Mouse (Mus musculus): Measurements from ENCODE around the gene Stra8. TPM values are rescaled to one million over a fixed set of nuclear protein-coding genes. Genes with fewer than 3 reads are reported as not detected.
A peak's percentile ranks its signal among the peaks of the same experiment; 100 is the strongest.

Stra8 gene
- polyA plus RNA-seq, 1 experiment: not detected

DNA sequence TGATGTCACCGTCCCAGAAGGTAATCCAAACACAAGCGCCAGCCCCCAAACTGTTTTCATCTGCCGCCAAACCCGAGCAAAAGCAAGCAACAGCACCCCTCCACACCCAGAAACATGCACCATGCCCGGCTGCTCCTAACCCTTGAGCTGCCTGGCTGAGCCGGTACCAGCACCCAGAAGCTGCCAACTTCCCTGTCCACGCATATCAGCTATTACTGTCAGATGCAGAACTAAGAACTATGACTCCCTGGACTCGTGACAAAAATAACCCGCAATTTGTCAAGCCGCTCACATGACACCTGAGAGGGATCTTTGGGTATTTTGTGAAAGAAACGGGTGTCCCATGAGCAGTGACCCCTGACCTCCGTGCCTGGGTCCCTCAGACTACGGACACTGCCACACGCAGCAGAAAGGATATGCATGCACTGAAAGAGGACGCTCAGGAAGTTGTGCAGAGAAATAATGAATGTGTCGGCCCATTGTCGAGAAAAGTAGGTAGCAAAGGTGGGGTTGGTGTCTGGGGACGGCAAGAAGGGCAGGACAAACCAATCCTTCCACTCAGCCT, 12.2 kb upstream of the Stra8 start:
- Histone ChIP-seq H3K4me3 (ENCODE audit: low read depth, low read length) (no peak overlapping the region), H3K27me3 (ENCODE audit: control insufficient read depth, insufficient read depth, low read length) (no peaks in the 10 kb centered on the region), H3K36me3 (ENCODE audit: control insufficient read depth, insufficient read depth, low read length) (peaks cover 5% of the 10 kb centered on the region; the same call in 1 of the 2 replicates), H3K4me1 (ENCODE audit: control insufficient read depth, insufficient read depth, insufficient read length, low read length) (no peaks in the 10 kb centered on the region; the same call in none of the 2 replicates), H3K27ac (ENCODE audit: insufficient read depth, low read depth, low read length) (no peak overlapping the region)
- TF ChIP-seq POLR2A (IDR thresholded peaks at IDR 0.05; ENCODE audit: low read depth, low read length) (no peak), CTCF (IDR thresholded peaks at IDR 0.05; ENCODE audit: extremely low read depth, insufficient read length, insufficient replicate concordance, low read depth, low read length) (no peak)
- WGBS: 82% methylated on average over 18 of the region's 18 CpGs

DNA sequence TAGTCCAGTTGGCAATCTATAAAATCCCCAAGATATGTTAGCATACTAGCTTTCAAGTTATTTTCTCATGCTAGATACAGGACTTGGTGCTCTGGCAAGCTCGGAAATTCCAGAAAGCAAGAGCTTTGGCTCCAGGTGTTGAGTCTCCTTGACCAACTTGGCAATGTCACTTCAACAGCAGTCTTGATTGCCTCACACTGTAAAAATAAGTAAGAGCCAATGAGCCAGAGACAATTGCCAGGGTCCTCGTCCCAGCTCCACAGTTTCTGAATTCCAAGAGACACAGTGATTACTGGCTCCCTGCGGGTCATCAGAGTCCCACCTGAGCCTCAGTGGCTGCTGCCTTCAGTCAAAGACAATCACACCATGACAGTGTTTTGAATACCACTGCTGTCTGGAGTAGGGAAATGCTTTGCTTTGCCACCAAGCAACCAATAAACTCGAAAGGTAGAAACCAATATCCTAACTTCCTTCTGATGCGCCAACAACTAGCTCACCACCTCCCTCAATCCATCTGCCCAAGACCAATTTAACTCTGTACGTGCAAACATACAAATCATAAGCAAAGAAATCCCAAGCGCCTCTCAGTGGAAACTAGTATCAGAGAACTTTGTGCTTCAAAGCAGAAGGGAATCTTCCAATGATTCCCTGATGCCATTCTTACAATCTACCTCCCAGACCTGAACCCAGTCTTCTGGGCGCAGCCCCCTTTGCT, 10.2 kb upstream of the Stra8 start:
- peak overlapping the region; percentile 72 for H3K4me3 ChIP-seq (ENCODE audit: low read depth, low read length)
- H3K27ac ChIP-seq (ENCODE audit: insufficient read depth, low read depth, low read length): no peak overlapping the region
- peaks cover 3% of the 10 kb centered on the region; the same call in 1 of the 2 replicates for H3K36me3 ChIP-seq (ENCODE audit: control insufficient read depth, insufficient read depth, low read length)
- TF ChIP-seq POLR2A (IDR thresholded peaks at IDR 0.05; ENCODE audit: low read depth, low read length): no peak
- no peak for TF ChIP-seq CTCF (IDR thresholded peaks at IDR 0.05; ENCODE audit: extremely low read depth, insufficient read length, insufficient replicate concordance, low read depth, low read length)
- peaks cover 3% of the 10 kb centered on the region for H3K4me1 ChIP-seq (ENCODE audit: control insufficient read depth, insufficient read depth, insufficient read length, low read length)
- 44% methylated on average over 8 of the region's 8 CpGs for WGBS
- no peaks in the 10 kb centered on the region for H3K27me3 ChIP-seq (ENCODE audit: control insufficient read depth, insufficient read depth, low read length)

DNA sequence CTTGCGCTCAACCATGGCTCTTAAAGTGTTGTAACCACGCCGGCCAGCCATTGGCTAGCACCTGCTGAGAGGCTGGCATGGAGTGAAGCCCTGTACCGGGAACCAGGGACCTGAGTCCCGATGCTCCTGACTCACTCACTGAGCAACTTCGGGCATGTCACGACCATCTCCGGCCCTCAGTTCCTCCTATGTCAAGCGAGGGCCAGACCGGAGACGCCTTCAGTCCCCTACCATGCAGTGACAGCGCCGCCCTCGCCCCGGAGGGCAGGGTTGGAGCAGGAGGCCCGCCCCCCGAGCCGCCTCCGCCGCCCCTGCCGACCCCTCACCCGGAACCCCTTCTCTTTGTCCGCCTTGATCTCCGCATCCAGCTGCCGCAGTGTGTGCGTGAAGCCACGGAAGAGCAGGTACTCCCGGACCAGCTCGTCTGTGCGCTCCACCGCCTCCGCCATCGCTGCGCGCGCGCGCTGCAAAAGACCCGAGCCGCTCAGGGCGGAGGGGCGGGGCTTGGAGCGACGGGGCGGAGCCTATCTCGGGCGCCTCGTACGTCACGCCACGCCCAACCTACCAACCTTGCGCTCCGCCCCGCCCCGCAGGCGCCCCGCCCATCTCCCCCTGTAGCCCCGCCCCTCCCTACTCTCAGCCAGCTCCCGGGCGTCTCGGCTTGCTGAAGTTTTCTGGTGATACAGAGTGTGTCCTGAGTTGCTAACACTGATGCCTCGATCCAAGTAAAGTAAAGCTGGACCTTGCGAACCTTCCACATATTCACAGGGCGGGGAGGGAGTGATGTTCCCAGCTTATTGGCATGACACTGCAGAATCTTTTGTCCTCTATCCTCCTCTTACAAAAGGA, 9.4 kb upstream of the Stra8 start, which contains the start of gene Wdr91:
TSS of gene Wdr91 (minus strand) at position 506 of the 849 bp plus-strand sequence.
- Histone ChIP-seq H3K4me1 (ENCODE audit: control insufficient read depth, insufficient read depth, insufficient read length, low read length) (peaks cover 3% of the 10 kb centered on the region), H3K27me3 (ENCODE audit: control insufficient read depth, insufficient read depth, low read length) (no peaks in the 10 kb centered on the region), H3K27ac (ENCODE audit: insufficient read depth, low read depth, low read length) (no peak within 1 kb of the TSS), H3K4me3 (ENCODE audit: low read depth, low read length) (peak within 1 kb of the TSS; percentile 72), H3K36me3 (ENCODE audit: control insufficient read depth, insufficient read depth, low read length) (no peaks in the 10 kb centered on the region)
- WGBS: under 1% methylated on average over 64 of the region's 64 CpGs
- TF ChIP-seq CTCF (IDR thresholded peaks at IDR 0.05; ENCODE audit: extremely low read depth, insufficient read length, insufficient replicate concordance, low read depth, low read length): no peak

DNA sequence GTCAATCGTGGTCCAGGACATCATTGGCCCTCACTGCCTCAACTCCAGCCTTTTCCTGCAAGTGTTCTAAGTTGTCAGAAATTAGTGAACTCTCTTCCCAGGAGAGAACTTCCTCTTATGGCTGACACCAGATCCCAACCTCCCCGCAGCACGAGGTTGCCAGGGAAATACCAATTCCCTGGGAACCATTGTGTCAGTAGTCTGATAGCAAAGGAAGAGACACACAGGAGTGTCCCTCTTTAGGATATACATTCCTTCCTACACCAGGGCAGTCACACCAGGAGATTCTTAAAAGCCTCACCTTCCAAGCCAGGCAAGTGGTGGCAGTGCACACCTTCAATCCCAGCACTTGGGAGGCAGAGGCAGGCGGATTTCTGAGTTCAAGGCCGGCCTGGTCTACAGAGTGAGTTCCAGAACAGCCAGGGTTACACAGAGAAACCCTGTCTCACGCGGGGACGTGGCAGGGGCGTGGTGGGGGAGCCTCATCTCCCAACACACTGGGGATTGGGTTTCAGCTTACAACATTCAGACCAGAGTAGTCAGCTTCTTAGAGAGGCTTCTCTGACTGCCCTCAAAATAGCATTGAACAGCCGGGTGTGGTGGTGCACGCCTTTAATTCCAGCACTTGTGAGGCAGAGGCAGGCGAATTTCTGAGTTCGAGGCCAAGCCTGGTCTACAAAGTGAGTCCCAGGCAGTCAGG, 6.5 kb upstream of the Stra8 start:
- Histone ChIP-seq H3K4me1 (ENCODE audit: control insufficient read depth, insufficient read depth, insufficient read length, low read length) (peaks cover 3% of the 10 kb centered on the region), H3K36me3 (ENCODE audit: control insufficient read depth, insufficient read depth, low read length) (no peaks in the 10 kb centered on the region), H3K27me3 (ENCODE audit: control insufficient read depth, insufficient read depth, low read length) (no peaks in the 10 kb centered on the region), H3K4me3 (ENCODE audit: low read depth, low read length) (no peak overlapping the region), H3K27ac (ENCODE audit: insufficient read depth, low read depth, low read length) (no peak overlapping the region)
- WGBS: 62% methylated on average over 13 of the region's 13 CpGs
- TF ChIP-seq CTCF (IDR thresholded peaks at IDR 0.05; ENCODE audit: extremely low read depth, insufficient read length, insufficient replicate concordance, low read depth, low read length) (no peak), POLR2A (IDR thresholded peaks at IDR 0.05; ENCODE audit: low read depth, low read length) (no peak)

DNA sequence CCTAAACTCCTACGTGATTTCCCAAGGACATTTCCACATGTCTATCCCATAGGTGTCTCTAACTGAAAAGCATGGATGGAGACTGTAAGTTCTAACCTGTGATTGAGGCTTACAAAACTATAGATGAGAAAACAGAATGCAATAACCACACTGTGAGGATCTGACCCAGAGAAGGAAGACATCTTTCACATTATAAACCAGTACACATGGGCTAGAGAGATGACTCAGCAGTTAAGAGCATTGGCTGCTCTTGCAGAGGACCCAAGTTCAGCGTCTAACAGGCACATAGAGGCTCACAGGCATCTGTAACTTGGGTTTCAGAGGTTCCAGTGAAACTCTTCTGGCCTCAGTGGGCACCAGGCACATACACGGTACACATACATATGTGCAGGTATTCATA, 5.5 kb upstream of the Stra8 start:
- WGBS: 53% methylated on average over 3 of the region's 3 CpGs
- Histone ChIP-seq H3K4me1 (ENCODE audit: control insufficient read depth, insufficient read depth, insufficient read length, low read length) (peaks cover 3% of the 10 kb centered on the region), H3K27ac (ENCODE audit: insufficient read depth, low read depth, low read length) (no peak overlapping the region), H3K36me3 (ENCODE audit: control insufficient read depth, insufficient read depth, low read length) (no peaks in the 10 kb centered on the region), H3K27me3 (ENCODE audit: control insufficient read depth, insufficient read depth, low read length) (no peaks in the 10 kb centered on the region; the same call in 1 of the 2 replicates), H3K4me3 (ENCODE audit: low read depth, low read length) (no peak overlapping the region)
- TF ChIP-seq POLR2A (IDR thresholded peaks at IDR 0.05; ENCODE audit: low read depth, low read length) (no peak), CTCF (IDR thresholded peaks at IDR 0.05; ENCODE audit: extremely low read depth, insufficient read length, insufficient replicate concordance, low read depth, low read length) (no peak)

DNA sequence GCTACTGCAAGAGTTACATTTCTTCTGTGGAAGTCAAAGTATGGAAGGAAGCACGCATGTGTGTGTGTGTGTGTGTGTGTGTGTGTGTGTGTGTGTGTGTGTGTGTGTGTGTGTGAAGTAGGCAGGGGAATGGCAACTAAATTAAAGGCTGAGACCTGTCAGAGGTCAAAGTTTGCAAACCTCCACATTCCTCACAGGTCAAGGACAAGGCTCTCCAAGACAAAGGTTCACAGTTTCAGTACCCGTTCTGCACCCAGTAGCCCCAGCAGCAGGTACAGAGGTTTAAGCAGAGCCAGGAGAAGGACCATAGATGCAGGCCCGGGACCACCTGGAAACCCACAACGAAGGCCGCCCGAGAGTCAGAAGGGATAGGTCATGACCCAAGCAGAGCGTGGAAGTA, 817 bp upstream of the Stra8 start:
- WGBS: 86% methylated on average over 7 of the region's 7 CpGs
- no peak overlapping the region for H3K27ac ChIP-seq (ENCODE audit: insufficient read depth, low read depth, low read length)
- TF ChIP-seq CTCF (IDR thresholded peaks at IDR 0.05; ENCODE audit: extremely low read depth, insufficient read length, insufficient replicate concordance, low read depth, low read length): no peak
- TF ChIP-seq POLR2A (IDR thresholded peaks at IDR 0.05; ENCODE audit: low read depth, low read length): no peak

More for the DNA sequence above, 817 bp upstream of the Stra8 start:
- Histone ChIP-seq H3K36me3 (ENCODE audit: control insufficient read depth, insufficient read depth, low read length) (no peaks in the 10 kb centered on the region), H3K4me3 (ENCODE audit: low read depth, low read length) (no peak overlapping the region), H3K27me3 (ENCODE audit: control insufficient read depth, insufficient read depth, low read length) (no peaks in the 10 kb centered on the region; the same call in 1 of the 2 replicates), H3K4me1 (ENCODE audit: control insufficient read depth, insufficient read depth, insufficient read length, low read length) (no peaks in the 10 kb centered on the region)

Measured in small intestine, adult 2 months (tissue).